Mouse (Mus musculus): ENCODE data around the gene Pum2. TPM values are rescaled to one million over a fixed set of nuclear protein-coding genes. Genes with fewer than 3 reads are reported as not detected.
"Not testable (repeated sequence)": the region's sequence is repeated elsewhere in the genome, so short reads cannot be mapped to it uniquely, and the experiment has no call there.

Gene Pum2
- 63.9 and 68.4 TPM in 2 replicates for polyA plus RNA-seq (2016; fragmentation: Nextera tagmentation; extraction: Ambion mirVana)

DNA sequence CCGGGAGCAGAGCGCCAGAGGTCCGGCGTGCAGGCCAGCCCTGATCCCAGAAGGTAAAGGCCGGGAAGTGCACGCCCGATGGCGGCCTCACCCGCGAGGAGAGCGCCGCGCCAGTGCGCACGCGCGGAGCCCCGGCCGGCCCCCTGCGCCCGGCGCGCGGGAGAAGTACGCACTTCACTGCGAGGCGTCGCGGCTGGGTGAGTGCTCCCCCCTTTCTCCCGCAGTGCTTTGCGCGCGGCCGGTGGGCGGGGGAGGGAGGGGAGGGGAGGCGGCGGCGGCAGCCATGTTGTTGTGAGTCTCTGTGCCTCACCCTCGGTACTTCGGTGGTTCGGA, at the start of gene Pum2:
Gene Pum2, plus strand, starts transcription at position 161 of the 333 bp plus-strand sequence.
- Histone ChIP-seq H3K9me3 (no peaks in the 10 kb centered on the region), H3K27me3 (replicated peaks; ENCODE audit: low read depth, poor library complexity, severe bottlenecking) (no peaks in the 10 kb centered on the region), H3K4me3 (peak within 1 kb of the TSS; percentile 82), H3K36me3 (replicated peaks) (peaks cover 8% of the 10 kb centered on the region), H3K27ac (replicated peaks) (peak within 1 kb of the TSS; percentile 100), H3K4me1 (peaks cover 23% of the 10 kb centered on the region)
- DNase-seq (ENCODE audit: low spot score) = peak; percentile 97
- WGBS = under 1% methylated on average over 33 of the region's 41 CpGs

DNA sequence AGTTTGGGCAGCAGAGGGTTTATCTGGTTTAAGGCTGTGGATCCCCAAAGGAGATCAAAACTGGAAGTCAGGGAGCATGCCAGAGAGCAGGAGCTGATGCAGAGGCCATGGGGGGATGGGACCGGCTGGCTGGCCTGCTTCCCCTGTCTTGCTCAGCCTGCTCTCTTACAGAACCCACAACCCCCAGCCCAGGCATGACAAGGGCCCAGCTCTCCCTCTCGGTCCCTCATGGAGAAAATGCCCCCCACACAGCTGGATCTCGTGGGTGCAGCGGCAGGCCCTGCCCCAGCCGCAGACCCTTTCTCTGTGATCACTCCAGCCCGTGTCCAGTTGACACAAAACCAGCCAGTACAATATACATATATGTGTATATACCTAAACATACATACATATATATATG, 44.4 kb upstream of the Pum2 start:
- no peaks in the 10 kb centered on the region for H3K27me3 ChIP-seq (replicated peaks; ENCODE audit: low read depth, poor library complexity, severe bottlenecking)
- H3K36me3 ChIP-seq (replicated peaks) = peaks cover 4% of the 10 kb centered on the region; the same call in 1 of the 2 replicates
- no peak overlapping the region for H3K27ac ChIP-seq (replicated peaks)
- H3K9me3 ChIP-seq = no peaks in the 10 kb centered on the region
- DNase-seq (ENCODE audit: low spot score) = no peak
- no peaks in the 10 kb centered on the region for H3K4me1 ChIP-seq
- WGBS = 95% methylated on average over 6 of the region's 6 CpGs
- no peak overlapping the region for H3K4me3 ChIP-seq

DNA sequence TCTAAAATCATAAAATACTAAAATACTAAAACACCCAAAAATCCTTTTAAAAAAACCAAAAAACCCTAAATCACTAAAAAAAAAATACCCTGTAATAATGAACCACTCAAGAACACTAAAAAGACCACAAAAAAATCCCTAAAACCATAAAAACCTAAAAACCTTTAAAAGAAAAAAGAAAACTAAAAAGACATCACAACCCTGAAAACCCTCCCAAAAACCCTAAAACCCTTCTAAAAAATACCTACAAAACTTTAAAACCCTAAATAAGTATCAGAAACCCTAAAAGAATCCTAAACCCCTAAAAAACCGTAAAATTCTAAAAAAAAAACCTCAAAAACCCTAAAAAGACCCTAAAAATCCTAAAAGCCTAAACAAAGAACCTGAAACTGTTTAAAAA, 42.2 kb upstream of the Pum2 start:
- Histone ChIP-seq H3K4me3 (no peak overlapping the region), H3K9me3 (no peaks in the 10 kb centered on the region), H3K27ac (replicated peaks) (no peak overlapping the region), H3K27me3 (replicated peaks; ENCODE audit: low read depth, poor library complexity, severe bottlenecking) (no peaks in the 10 kb centered on the region), H3K4me1 (no peaks in the 10 kb centered on the region), H3K36me3 (replicated peaks) (peaks cover 4% of the 10 kb centered on the region; the same call in 1 of the 2 replicates)
- no peak for DNase-seq (ENCODE audit: low spot score)
- 94% methylated on average over 1 of the region's 1 CpGs for WGBS

DNA sequence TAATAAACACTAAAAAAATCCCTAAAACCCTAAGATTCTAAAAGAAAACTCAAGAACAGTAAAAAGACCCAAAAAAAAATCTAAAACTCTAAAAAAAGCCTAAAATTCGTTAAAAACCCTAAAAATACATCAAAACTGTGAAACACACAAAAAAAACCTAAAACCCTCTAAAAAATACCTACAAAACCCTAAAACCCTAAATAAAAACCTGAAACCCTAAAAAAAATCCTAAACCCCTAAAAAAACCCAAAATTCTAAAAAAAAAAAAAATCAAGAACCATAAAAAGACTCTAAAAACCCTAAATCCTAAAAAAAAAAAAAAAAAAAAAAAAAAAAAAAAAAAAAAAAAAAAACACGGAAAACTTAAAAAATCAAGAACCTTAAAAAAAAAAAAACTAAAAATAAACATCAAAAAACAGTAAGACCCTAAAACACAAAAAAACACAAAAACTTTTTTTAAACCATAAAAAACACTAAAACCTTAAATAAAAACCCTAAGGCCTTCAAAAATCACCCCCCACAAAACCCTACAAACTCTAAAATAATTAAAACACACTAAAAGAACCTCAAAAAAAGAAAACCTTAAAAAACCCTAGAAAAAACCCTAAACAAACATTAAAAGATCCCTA, 41.1 kb upstream of the Pum2 start:
- no peak overlapping the region for H3K4me3 ChIP-seq
- H3K9me3 ChIP-seq = no peaks in the 10 kb centered on the region
- H3K27ac ChIP-seq (replicated peaks) = no peak overlapping the region
- H3K4me1 ChIP-seq = no peaks in the 10 kb centered on the region
- peaks cover 4% of the 10 kb centered on the region; the same call in 1 of the 2 replicates for H3K36me3 ChIP-seq (replicated peaks)
- WGBS = 80% methylated on average over 2 of the region's 2 CpGs
- no peak for DNase-seq (ENCODE audit: low spot score)
- H3K27me3 ChIP-seq (replicated peaks; ENCODE audit: low read depth, poor library complexity, severe bottlenecking) = no peaks in the 10 kb centered on the region

DNA sequence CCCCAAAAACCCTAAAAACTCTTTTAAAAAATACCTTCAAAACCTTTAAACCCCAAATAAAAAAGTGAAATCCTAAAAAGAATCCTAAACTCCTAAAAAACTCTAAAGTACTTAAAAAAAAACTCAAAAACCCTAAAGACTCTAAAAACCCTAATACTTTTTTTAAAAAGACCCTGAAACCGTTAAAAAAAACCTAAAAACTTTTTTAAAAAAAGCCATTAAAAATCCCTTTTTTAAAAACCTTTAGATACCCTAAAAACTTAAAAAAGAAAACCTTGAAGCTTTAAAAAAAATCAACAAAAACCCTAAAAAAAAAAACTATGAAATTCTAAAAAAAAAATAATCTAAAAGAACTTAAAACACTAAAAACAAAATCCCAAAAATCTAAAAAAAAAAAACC, 39.6 kb upstream of the Pum2 start:
- Histone ChIP-seq H3K9me3 (no peaks in the 10 kb centered on the region), H3K27me3 (replicated peaks; ENCODE audit: low read depth, poor library complexity, severe bottlenecking) (no peaks in the 10 kb centered on the region), H3K4me3 (no peak overlapping the region), H3K4me1 (peaks cover 5% of the 10 kb centered on the region; the same call in 1 of the 2 replicates), H3K27ac (replicated peaks) (no peak overlapping the region), H3K36me3 (replicated peaks) (no peaks in the 10 kb centered on the region; the same call in 1 of the 2 replicates)
- WGBS = 96% methylated on average over 1 of the region's 1 CpGs
- DNase-seq (ENCODE audit: low spot score) = no peak

DNA sequence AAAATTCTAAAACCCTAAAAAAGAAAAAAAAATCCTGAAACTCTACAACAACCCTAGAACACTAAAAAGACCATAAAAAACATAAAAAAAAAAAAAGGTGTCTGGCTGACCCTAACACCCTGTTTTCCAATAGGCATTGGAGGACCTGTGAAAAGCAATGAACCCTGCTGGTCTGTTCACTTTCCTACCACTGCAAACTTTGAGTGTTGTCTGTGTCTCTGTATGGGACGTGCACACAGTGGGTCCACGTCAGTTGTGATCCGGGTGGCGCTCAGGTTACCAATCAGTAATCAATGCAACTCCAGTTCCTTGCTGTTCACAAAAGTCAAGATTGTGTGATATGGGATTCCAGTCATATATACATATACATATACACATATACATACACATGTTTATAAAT, 38.4 kb upstream of the Pum2 start:
- WGBS = 96% methylated on average over 4 of the region's 4 CpGs
- Histone ChIP-seq H3K9me3 (no peaks in the 10 kb centered on the region), H3K4me1 (peaks cover 8% of the 10 kb centered on the region), H3K4me3 (no peak overlapping the region), H3K36me3 (replicated peaks) (no peaks in the 10 kb centered on the region), H3K27ac (replicated peaks) (no peak overlapping the region), H3K27me3 (replicated peaks; ENCODE audit: low read depth, poor library complexity, severe bottlenecking) (no peaks in the 10 kb centered on the region)
- DNase-seq (ENCODE audit: low spot score) = no peak

DNA sequence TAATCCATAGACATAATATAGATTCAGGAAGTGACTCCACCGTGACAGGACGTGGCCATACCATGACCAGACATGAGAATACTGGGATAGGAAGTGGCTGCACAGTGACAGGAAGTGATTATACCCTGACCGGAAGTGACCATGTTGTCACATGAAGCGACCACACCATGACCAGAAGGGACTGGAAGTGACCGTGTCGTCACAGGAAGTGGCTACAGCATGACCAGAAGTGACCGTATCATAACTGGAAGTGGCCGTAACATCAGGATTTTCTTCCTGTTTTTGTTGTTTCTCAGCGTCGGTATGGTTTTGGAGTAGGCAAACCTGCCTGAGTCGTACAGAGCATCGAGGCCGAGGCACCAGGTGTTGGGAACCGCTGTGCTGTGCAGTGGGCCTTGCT, 37.0 kb upstream of the Pum2 start:
- Histone ChIP-seq H3K36me3 (replicated peaks) (no peaks in the 10 kb centered on the region), H3K4me1 (peaks cover 8% of the 10 kb centered on the region), H3K4me3 (no peak overlapping the region), H3K9me3 (no peaks in the 10 kb centered on the region), H3K27me3 (replicated peaks; ENCODE audit: low read depth, poor library complexity, severe bottlenecking) (no peaks in the 10 kb centered on the region), H3K27ac (replicated peaks) (no peak overlapping the region)
- 91% methylated on average over 14 of the region's 14 CpGs for WGBS
- peak; percentile 22 for DNase-seq (ENCODE audit: low spot score)

DNA sequence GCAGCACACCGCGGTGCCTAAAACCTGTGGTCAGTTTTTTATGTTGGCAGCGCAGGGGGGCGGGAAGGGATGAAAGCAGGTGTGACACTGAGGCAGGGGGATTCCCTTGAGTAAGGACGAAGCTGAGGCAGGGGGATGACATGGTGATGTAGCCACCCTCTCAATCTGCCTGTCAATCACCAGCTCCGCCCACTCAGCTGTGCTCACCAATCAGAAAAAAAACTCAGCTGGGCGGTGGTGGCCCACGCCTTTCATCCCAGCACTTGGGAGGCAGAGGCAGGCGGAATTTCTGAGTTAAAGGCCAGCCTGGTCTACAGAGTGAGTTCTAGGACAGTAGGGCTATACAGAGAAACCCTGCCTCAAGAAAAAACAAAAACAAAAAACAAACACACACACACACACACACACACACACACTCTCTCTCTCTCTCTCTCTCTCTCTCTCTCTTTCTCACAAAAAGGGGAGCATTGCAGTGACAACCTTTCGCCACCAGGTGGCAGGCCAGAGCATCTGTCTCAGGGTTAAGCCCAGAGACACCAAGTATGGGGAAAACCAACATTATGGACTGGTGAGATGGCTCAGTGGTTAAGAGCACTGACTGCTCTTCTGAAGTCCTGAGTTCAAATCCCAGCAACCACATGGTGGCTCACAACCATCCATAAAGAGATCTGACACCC, 35.4 kb upstream of the Pum2 start:
- H3K27me3 ChIP-seq (replicated peaks; ENCODE audit: low read depth, poor library complexity, severe bottlenecking); H3K36me3 ChIP-seq (replicated peaks); H3K4me1 ChIP-seq; H3K4me3 ChIP-seq; H3K27ac ChIP-seq (replicated peaks); H3K9me3 ChIP-seq: not testable (repeated sequence)
- peak; percentile 76 for DNase-seq (ENCODE audit: low spot score)
- 73% methylated on average over 10 of the region's 10 CpGs for WGBS

DNA sequence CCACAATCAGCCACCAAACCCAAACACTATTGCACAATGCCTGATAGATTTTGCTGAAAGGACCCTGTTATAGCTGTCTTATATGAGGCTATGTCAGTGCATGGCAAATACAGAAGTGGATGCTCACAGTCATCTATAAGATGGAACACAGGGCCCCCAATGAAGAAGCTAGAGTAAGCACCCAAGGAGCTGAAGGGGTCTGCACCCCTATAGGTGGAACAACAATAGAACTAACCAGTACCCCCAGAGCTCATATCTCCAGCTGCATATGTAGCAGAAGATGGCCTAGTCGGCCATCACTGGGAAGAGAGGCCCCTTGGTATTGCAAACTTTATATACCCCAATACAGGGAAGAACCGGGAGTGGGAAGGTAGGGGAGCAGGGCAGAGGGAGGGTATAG, 33.7 kb upstream of the Pum2 start:
- 15% methylated on average over 2 of the region's 2 CpGs for WGBS
- H3K4me3 ChIP-seq = peak overlapping the region; percentile 85
- not testable (repeated sequence) for DNase-seq (ENCODE audit: low spot score); H3K4me1 ChIP-seq; H3K27ac ChIP-seq (replicated peaks); H3K9me3 ChIP-seq; H3K36me3 ChIP-seq (replicated peaks); H3K27me3 ChIP-seq (replicated peaks; ENCODE audit: low read depth, poor library complexity, severe bottlenecking)

DNA sequence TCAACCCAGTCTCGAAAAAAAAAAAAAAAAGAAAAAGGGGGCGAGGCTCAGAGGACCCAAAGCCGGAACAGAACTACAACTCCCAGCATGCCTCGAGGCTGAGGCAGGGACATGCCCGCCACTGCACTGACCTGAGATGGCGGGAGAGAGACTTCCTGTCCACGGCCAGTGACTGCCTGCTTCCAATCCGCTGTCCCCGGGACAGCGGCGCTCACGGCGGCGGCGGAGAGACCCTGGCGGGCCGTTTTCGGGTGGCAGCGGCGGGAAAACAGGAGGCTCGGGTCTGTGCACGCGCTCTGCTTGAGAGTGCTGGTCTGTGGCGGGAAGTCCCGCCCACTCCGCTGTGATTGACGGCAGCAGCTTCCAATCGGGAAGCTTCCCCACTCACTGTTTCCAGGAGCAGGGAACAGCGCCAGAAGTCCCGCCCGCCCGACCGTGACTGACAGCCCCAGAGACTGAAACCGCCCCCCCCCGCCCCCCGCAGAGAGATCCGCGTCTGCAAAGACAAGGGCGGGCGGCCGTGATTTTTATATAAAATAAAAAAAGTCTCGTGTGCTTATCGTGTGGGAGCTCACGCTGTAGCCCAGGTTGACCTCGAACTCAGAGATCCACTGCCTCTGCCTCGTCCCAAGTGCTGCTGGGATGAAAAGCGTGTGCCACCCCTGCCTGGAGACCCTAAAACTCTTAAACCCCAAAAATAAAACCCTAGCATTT, 33.1 kb upstream of the Pum2 start:
- H3K27ac ChIP-seq (replicated peaks) = peak overlapping the region; percentile 99
- H3K9me3 ChIP-seq = no peaks in the 10 kb centered on the region
- DNase-seq (ENCODE audit: low spot score) = peak; percentile 95
- peaks cover 8% of the 10 kb centered on the region for H3K4me1 ChIP-seq
- no peaks in the 10 kb centered on the region for H3K27me3 ChIP-seq (replicated peaks; ENCODE audit: low read depth, poor library complexity, severe bottlenecking)
- H3K4me3 ChIP-seq = peak overlapping the region; percentile 85
- under 1% methylated on average over 47 of the region's 47 CpGs for WGBS
- H3K36me3 ChIP-seq (replicated peaks) = no peaks in the 10 kb centered on the region

DNA sequence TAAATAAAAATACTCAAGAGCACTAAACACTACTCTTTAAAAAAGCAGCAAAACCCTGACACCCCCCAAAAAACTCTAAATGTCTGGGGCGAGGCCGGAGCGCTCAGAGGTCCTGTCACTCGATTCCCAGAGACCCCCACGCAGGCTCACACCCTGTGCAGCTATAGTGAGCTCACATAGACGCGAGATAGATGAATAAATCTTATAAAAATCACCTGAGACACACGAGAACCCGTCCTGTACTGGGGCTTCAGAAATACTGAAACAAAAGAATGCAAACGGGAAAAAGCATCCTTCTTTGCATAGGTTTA, 32.6 kb upstream of the Pum2 start:
- DNase-seq (ENCODE audit: low spot score) = no peak
- H3K4me1 ChIP-seq = peaks cover 8% of the 10 kb centered on the region
- WGBS = 10% methylated on average over 10 of the region's 10 CpGs

DNA sequence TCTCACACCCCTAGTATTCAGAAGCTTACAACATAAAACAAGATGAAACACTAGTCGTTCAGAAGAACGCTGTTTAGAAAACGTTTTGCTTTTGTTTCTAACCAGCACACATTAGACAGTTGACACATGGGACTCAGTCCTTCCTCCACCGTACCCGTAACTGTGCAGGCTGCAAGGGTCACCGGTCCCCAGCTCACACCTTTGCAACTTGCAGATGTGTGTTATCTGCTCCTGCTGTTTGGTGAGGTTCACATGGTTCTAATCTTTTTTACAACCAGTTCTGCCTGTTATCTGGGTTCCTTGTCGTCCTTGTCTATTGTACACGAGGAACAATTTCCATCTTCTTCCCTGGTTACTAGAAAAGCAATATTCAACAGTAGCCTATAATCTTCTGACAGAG, 25.7 kb upstream of the Pum2 start:
- H3K9me3 ChIP-seq = not testable (repeated sequence)
- 78% methylated on average over 8 of the region's 8 CpGs for WGBS

More for the DNA sequence above, 32.6 kb upstream of the Pum2 start:
- H3K9me3 ChIP-seq = no peaks in the 10 kb centered on the region
- no peaks in the 10 kb centered on the region for H3K27me3 ChIP-seq (replicated peaks; ENCODE audit: low read depth, poor library complexity, severe bottlenecking)
- H3K4me3 ChIP-seq = peak overlapping the region; percentile 85
- peak overlapping the region; percentile 99 for H3K27ac ChIP-seq (replicated peaks)
- no peaks in the 10 kb centered on the region for H3K36me3 ChIP-seq (replicated peaks)

DNA sequence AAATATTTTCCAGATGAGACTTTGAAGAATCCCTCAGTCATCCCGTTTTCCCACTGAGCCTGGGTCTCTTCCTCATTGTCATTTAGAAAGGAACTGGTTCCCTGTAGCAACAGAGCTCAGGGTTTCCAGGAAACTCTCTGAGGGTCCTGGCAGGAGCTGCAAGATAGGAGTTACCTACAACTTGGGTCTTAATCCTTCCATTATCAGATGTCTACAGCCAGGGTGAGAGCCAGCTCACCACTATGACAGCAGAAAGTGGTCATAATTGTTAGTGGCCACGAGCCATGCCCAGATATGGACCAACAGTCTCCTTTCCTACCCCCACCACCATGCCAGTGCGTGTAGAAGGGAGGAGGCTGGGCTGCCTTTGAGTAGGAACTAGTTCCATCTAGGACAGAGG, 23.9 kb upstream of the Pum2 start:
- H3K4me1 ChIP-seq; H3K9me3 ChIP-seq; H3K4me3 ChIP-seq; H3K27me3 ChIP-seq (replicated peaks; ENCODE audit: low read depth, poor library complexity, severe bottlenecking); H3K27ac ChIP-seq (replicated peaks); H3K36me3 ChIP-seq (replicated peaks); DNase-seq (ENCODE audit: low spot score): not testable (repeated sequence)
- 67% methylated on average over 3 of the region's 3 CpGs for WGBS

More for the DNA sequence above, 25.7 kb upstream of the Pum2 start:
- not testable (repeated sequence) for H3K36me3 ChIP-seq (replicated peaks); H3K4me3 ChIP-seq; DNase-seq (ENCODE audit: low spot score); H3K27me3 ChIP-seq (replicated peaks; ENCODE audit: low read depth, poor library complexity, severe bottlenecking); H3K4me1 ChIP-seq; H3K27ac ChIP-seq (replicated peaks)
